Mouse (Mus musculus) limb, embryonic 11.5 days (tissue): ENCODE data around the gene Per2. TPM values are rescaled to one million over a fixed set of nuclear protein-coding genes. Genes with fewer than 3 reads are reported as not detected.

Experiments used
- ATAC-seq: fragments of 200-750 bp; cut with Nextera tagmentation; 2 replicates; pipeline ENCODE4 v1.8.0; 2017; ENCODE audit warnings: low read depth; ENCODE audit not compliant: insufficient number of reproducible peaks, low FRiP score, low TSS enrichment
- DNase-seq: peaks from one replicate; pipeline ENCODE4 v3.0.0-alpha.2; 2015; ENCODE audit warnings: low spot score
- H3K27ac ChIP-seq: fragments of 300-500 bp; sonication (generic); replicated peaks from 2 replicates; pipeline ENCODE4 v1.5.1; 2014; ENCODE audit warnings: low read depth, mild to moderate bottlenecking, low read length
- H3K27me3 ChIP-seq: fragments of 300-500 bp; sonication (generic); 2 replicates; pipeline ENCODE4 v1.6.1; 2014; ENCODE audit warnings: mild to moderate bottlenecking, low read length, mixed read lengths; ENCODE audit not compliant: control insufficient read depth, insufficient read depth
- H3K36me3 ChIP-seq: fragments of 300-500 bp; sonication (generic); 2 replicates; pipeline ENCODE4 v1.6.1; 2014; ENCODE audit warnings: mild to moderate bottlenecking, low read length, moderate library complexity, mixed read lengths; ENCODE audit not compliant: control insufficient read depth, insufficient read depth
- H3K4me1 ChIP-seq: fragments of 300-500 bp; sonication (generic); 2 replicates; pipeline ENCODE4 v1.6.1; 2014; ENCODE audit warnings: low read length, mixed read lengths; ENCODE audit not compliant: control insufficient read depth, insufficient read depth
- H3K4me2 ChIP-seq: fragments of 300-500 bp; sonication (generic); 2 replicates; pipeline ENCODE4 v1.6.1; 2014; ENCODE audit warnings: low read depth, mild to moderate bottlenecking, moderate library complexity; ENCODE audit not compliant: severe bottlenecking
- H3K4me3 ChIP-seq: fragments of 300-500 bp; sonication (generic); 2 replicates; pipeline ENCODE4 v1.5.1; 2014; ENCODE audit warnings: low read depth, low read length
- H3K9ac ChIP-seq: fragments of 300-500 bp; sonication (generic); 2 replicates; pipeline ENCODE4 v1.6.1; 2014; ENCODE audit warnings: mild to moderate bottlenecking, low read length
- H3K9me3 ChIP-seq: fragments of 300-500 bp; sonication (generic); 2 replicates; pipeline ENCODE4 v1.6.1; 2016; ENCODE audit warnings: low read length; ENCODE audit not compliant: control insufficient read depth
- WGBS: fragments of 180-500 bp; shearing (Covaris S2); extraction: QIAGEN DNeasy Blood & Tissue Kit; methylation state at CpG from one replicate; pipeline ENCODE4 v1.1.7; 2014; 5-methylcytosine and 5-hydroxymethylcytosine counted together
- polyA plus RNA-seq: library from polyadenylated mRNA; unstranded; fragments of >200 nt; fragmentation: Nextera tagmentation; extraction: Ambion mirVana; gene quantifications from 2 replicates; pipeline ENCODE4 v1.2.1, GENCODE M21; 2014

Gene Per2
- polyA plus RNA-seq, 1 experiment from 2014 or later, result 1.4 TPM

DNA sequence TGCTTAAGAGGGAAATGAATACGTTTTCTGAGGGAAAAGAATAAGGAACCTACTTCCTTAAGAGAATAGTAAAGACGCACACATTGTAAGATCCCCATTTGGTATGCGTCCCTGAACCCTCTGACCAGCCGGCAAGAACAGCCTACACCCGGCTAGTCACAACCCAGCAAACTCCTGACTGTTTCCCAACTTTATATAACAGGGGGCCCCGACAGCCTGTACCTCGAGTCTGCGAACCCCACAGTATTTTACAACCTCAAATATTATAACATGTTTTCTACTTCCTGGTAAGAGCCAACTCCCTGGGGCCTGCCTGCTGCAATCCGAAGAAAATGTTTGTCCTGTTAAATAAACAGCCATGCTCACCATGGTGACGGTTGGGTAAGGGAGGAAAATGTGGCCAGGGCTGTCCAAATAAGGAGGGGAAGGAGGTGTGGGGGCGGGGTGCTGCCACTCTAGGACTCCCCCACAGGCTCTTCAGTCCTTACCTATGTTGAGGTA lies 2.8 kb downstream of the Per2 start:
- ATAC-seq, result no peak

DNA sequence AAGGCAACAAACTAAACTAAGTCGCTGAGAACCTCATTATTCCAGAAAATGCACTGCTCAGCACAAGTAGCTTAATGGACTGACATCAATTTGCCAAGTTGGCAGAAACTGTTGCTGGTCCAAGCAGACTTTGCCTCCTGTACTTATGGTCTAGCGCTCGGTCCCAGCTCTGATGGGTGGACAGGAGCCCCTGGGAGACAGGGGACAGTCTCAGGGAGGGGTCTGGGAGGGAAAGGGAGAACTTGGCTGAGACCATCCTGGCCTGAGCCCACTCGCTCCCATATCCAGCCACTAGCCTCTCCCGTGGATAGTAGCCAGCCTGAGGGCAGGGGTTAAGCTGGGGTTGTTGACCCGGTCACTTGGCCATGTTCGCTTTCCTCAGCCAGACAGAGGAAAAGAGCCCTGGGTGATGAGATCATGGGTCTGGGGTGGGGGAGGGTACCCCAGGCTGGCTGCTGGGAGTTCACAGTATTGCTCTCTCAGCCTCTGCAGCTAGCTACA lies 3.4 kb downstream of the Per2 start:
- DNase-seq, result peak; percentile 29
- H3K4me1 ChIP-seq, result peaks cover 10% of the 10 kb centered on the region

More for the DNA sequence above, 2.8 kb downstream of the Per2 start:
- DNase-seq, result peak; percentile 43
- H3K4me2 ChIP-seq, result peak overlapping the region; percentile 13; the same call in 1 of the 2 replicates
- peaks cover 10% of the 10 kb centered on the region for H3K4me1 ChIP-seq
- no peaks in the 10 kb centered on the region for H3K36me3 ChIP-seq
- H3K27me3 ChIP-seq, result no peaks in the 10 kb centered on the region
- WGBS, result 49% methylated on average over 11 of the region's 11 CpGs
- no peaks in the 10 kb centered on the region for H3K9me3 ChIP-seq
- H3K27ac ChIP-seq, result no peak overlapping the region
- H3K9ac ChIP-seq, result no peak overlapping the region
- H3K4me3 ChIP-seq, result no peak overlapping the region

DNA sequence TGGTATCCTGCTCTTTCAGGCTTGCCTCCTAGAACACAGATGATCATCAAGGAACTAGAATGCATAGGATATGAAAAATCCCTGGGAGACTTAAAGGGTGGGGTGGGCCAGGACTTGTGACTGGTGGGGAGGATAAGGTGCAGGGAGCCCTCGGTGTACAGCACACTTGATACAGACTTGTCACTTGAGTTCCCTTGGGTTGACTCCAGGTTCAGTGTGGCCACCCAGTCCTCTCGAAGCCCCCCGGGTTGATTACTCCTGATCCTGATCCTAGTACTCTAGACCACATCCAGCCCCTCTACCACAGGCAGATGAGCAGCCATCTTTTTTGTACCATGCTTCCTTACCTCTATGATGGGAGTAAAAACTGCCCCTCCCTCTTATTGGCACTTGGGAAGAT lies 4.2 kb downstream of the Per2 start:
- Histone ChIP-seq H3K4me2 (no peak overlapping the region), H3K36me3 (no peaks in the 10 kb centered on the region), H3K27ac (no peak overlapping the region), H3K9me3 (no peaks in the 10 kb centered on the region), H3K27me3 (no peaks in the 10 kb centered on the region), H3K9ac (no peak overlapping the region), H3K4me1 (peaks cover 10% of the 10 kb centered on the region), H3K4me3 (no peak overlapping the region)
- WGBS, result 92% methylated on average over 3 of the region's 3 CpGs
- no peak for DNase-seq
- no peak for ATAC-seq

More for the DNA sequence above, 3.4 kb downstream of the Per2 start:
- no peak for ATAC-seq
- H3K4me3 ChIP-seq, result no peak overlapping the region
- H3K36me3 ChIP-seq, result no peaks in the 10 kb centered on the region
- 31% methylated on average over 7 of the region's 7 CpGs for WGBS
- no peaks in the 10 kb centered on the region for H3K9me3 ChIP-seq
- no peak overlapping the region for H3K27ac ChIP-seq
- H3K4me2 ChIP-seq, result no peak overlapping the region
- H3K9ac ChIP-seq, result no peak overlapping the region
- no peaks in the 10 kb centered on the region for H3K27me3 ChIP-seq

- Histone ChIP-seq H3K4me3 (no peak overlapping the region), H3K4me2 (no peak overlapping the region), H3K36me3 (no peaks in the 10 kb centered on the region), H3K4me1 (peaks cover 10% of the 10 kb centered on the region), H3K9me3 (no peaks in the 10 kb centered on the region), H3K27me3 (no peaks in the 10 kb centered on the region), H3K9ac (no peak overlapping the region), H3K27ac (no peak overlapping the region)
- no peak for DNase-seq
- no peak for ATAC-seq
- WGBS, result 90% methylated on average over 3 of the region's 3 CpGs
Observed at GRCm38 (mm10) chr1:91454366-91454765, 4.8 kb downstream of the Per2 start.

- H3K4me2 ChIP-seq, result no peak overlapping the region
- H3K36me3 ChIP-seq, result no peaks in the 10 kb centered on the region
- H3K27ac ChIP-seq, result no peak overlapping the region
- peaks cover 10% of the 10 kb centered on the region for H3K4me1 ChIP-seq
- ATAC-seq, result no peak
- no peak overlapping the region for H3K4me3 ChIP-seq
- 91% methylated on average over 9 of the region's 9 CpGs for WGBS
- H3K9me3 ChIP-seq, result no peaks in the 10 kb centered on the region
- no peaks in the 10 kb centered on the region for H3K27me3 ChIP-seq
- H3K9ac ChIP-seq, result no peak overlapping the region
- no peak for DNase-seq
Observed at GRCm38 (mm10) chr1:91453932-91454331, 5.2 kb downstream of the Per2 start.

GRCm38 (mm10) chr1:91451547-91452084 lies 7.5 kb downstream of the Per2 start:
- DNase-seq (no peak), ATAC-seq (no peak)
- no peak overlapping the region for H3K4me3 ChIP-seq
- H3K9ac ChIP-seq, result no peak overlapping the region
- H3K27me3 ChIP-seq, result no peaks in the 10 kb centered on the region
- H3K4me2 ChIP-seq, result no peak overlapping the region
- H3K9me3 ChIP-seq, result peaks cover 4% of the 10 kb centered on the region; the same call in 1 of the 2 replicates
- no peak overlapping the region for H3K27ac ChIP-seq
- WGBS, result 53% methylated on average over 5 of the region's 5 CpGs
- H3K4me1 ChIP-seq, result peaks cover 8% of the 10 kb centered on the region
- H3K36me3 ChIP-seq, result peaks cover 3% of the 10 kb centered on the region; the same call in 1 of the 2 replicates

GRCm38 (mm10) chr1:91450851-91451250 lies 8.3 kb downstream of the Per2 start:
- H3K36me3 ChIP-seq, result peaks cover 3% of the 10 kb centered on the region; the same call in 1 of the 2 replicates

GRCm38 (mm10) chr1:91448688-91449087 lies 10.4 kb downstream of the Per2 start:
- Histone ChIP-seq H3K9ac (no peak overlapping the region), H3K27me3 (no peaks in the 10 kb centered on the region), H3K4me2 (no peak overlapping the region), H3K36me3 (peaks cover 3% of the 10 kb centered on the region; the same call in 1 of the 2 replicates), H3K27ac (no peak overlapping the region), H3K9me3 (peaks cover 4% of the 10 kb centered on the region; the same call in 1 of the 2 replicates), H3K4me3 (no peak overlapping the region), H3K4me1 (no peaks in the 10 kb centered on the region)
- 90% methylated on average over 10 of the region's 10 CpGs for WGBS
- DNase-seq (no peak), ATAC-seq (no peak)

More at GRCm38 (mm10) chr1:91450851-91451250, 8.3 kb downstream of the Per2 start:
- Histone ChIP-seq H3K27ac (no peak overlapping the region), H3K4me1 (peaks cover 3% of the 10 kb centered on the region), H3K4me2 (no peak overlapping the region), H3K27me3 (no peaks in the 10 kb centered on the region), H3K9ac (no peak overlapping the region), H3K4me3 (no peak overlapping the region), H3K9me3 (peaks cover 4% of the 10 kb centered on the region; the same call in 1 of the 2 replicates)
- ATAC-seq (no peak), DNase-seq (no peak)
- WGBS, result 87% methylated on average over 5 of the region's 5 CpGs
